Mouse (Mus musculus) T-helper 2 cell (primary cell): ENCODE results near the gene Klhl30.

Experiments
- in situ Hi-C: fragments of 300-600 bp; cut with MboI, MseI; formaldehyde crosslinking; loops from one replicate; pipeline ENCODE4 v1.15.1; 2025; ENCODE audit warnings: high pct_unique_total_duplicates

The Klhl30 gene

DNA sequence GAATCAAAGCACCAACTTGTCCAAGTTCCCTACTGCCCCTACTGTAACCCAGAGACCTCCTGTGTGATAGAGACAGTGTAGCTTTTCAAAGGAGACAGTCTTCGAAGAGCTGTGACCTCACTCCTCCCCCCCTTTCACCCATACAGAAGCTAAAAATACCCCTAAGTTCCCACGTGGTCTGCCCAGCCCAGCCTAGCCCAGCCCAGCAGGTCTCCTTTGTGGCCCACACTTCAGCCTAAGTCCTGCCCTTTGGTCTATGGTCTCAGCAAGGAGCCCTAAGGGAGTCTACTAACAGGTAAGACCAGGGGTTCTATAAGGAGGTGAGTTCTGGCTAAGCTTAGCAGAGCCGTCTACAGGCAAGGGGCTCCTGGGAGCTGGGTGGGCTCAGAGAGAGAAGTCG, at the start of gene Klhl30:
Gene Klhl30 (plus strand): TSS at position 176 of the 400 bp plus-strand sequence.
- in situ Hi-C loops = no loop called here

- in situ Hi-C loops = no loop called here
These were observed 49.5 kb upstream of the Klhl30 start for GRCm38 (mm10) chr1:91301206-91301920.

GRCm38 (mm10) chr1:91302021-91302420, 48.8 kb upstream of the Klhl30 start:
- in situ Hi-C loops = no loop called here

- in situ Hi-C loops = no loop called here
These were observed 46.2 kb upstream of the Klhl30 start for GRCm38 (mm10) chr1:91304621-91305020.

DNA sequence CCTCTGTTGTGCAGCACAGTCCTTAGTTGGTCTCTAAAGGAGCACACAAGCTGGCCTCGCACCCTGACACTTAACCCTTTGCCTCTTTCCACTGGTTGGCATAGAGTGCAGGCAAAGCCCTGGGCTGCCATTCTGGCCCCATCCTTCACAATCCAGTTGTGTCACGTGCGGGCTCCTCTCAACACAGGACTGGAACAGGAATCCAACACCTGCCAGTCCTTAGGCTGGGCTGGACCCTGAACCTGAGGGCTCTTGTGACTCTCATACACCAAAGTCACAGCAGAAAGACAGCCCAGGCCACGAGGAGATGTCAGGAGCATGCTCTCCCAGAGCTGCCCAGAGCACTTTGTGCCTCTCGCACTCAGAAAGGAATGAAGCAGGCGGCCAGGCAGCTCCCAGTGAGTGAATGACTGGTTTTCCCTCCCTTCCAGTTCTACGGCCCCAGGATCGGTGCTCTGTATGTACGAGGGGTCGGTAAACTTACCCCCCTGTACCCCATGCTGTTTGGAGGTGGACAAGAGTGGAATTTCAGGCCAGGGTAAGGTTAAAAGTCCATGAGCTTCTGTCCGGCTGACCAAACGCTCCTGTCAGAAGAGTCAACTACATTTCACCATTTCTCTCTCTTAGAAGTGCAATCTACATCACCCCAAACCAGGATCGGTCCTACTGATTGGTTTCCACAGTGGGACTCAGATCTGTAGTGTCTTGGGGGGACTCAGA, 41.3 kb upstream of the Klhl30 start:
- in situ Hi-C loops = no loop called here

GRCm38 (mm10) chr1:91312273-91312672, 38.5 kb upstream of the Klhl30 start:
- in situ Hi-C loops = no loop called here

DNA sequence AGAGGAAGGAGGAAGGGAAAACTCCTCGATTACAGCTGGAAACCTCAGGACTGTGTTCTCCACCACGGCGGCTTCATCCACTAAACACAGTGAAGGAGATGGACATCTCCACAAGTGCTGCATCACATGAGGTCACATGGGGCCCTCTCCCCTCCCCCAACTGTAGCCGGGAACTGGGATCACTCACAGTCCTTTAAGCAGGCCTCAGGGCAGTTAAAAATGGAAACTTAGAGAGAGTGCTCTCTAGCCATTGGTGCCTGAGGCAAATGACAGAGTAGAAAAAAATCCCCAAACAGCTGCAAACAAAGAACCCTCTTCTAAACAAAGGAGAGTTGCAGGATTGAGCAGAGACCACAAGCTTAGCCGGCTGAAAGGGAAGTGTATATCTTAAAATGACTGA, 37.6 kb upstream of the Klhl30 start:
- in situ Hi-C loops = no loop called here

GRCm38 (mm10) chr1:91317656-91318055, 33.2 kb upstream of the Klhl30 start:
- in situ Hi-C loops = no loop called here

- in situ Hi-C loops = loop anchor here (10.0 kb wide), 1 partner anchor 357 kb away; the partner anchor contains the start of gene Rab17
These were observed 28.9 kb upstream of the Klhl30 start, which contains the start of gene Espnl for GRCm38 (mm10) chr1:91321760-91322438. Espnl (plus strand) TSS chr1:91322075.

GRCm38 (mm10) chr1:91324646-91325045, 26.2 kb upstream of the Klhl30 start:
- in situ Hi-C loops = loop anchor here (10.0 kb wide), 1 partner anchor 360 kb away; the partner anchor contains the start of gene Rab17

- in situ Hi-C loops = loop anchor here (10.0 kb wide), 1 partner anchor 361 kb away; the partner anchor contains the start of gene Rab17
These were observed 25.3 kb upstream of the Klhl30 start for GRCm38 (mm10) chr1:91325488-91326042.

- in situ Hi-C loops = no loop called here
These were observed 18.7 kb upstream of the Klhl30 start for GRCm38 (mm10) chr1:91332102-91332501.

DNA sequence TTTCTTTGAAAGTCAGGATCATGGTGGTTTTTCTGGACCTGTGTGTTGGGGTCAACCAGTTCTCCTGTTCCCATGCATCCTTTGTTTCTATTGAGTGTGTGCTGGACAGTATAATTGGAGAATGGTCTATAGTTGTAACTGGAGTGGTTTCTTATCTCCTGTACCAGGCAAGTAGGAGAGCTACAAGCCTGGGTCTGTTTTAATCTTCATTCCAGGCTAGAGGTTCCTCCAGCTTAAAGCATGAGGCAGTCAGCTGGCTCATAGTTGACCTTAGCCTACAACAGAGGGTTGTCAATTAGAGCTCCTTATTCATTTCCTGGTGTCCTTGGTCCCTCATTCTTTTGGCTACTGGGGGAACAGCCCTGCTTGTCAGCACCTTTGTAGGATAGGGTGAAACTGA, 17.2 kb upstream of the Klhl30 start:
- in situ Hi-C loops = no loop called here

DNA sequence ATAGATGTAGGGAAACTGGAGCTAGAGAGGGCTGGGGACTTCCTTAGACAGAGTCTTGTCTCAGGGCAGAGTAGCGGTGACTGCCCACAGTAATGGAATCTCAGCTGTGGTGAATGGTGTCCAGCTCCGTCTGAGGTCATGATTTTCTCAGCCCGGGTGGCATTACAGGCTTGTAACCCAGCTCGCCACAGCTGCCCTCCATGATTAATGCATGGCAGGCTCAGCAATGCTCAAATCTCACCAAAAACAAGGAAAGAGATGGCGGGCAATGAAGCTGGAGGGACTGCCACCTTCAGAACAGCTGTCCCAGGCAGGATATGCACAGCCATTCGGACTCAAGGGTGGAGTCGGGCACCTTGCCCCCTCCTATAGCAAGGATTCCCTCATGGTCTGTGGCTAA, 13.5 kb upstream of the Klhl30 start:
- in situ Hi-C loops = no loop called here

DNA sequence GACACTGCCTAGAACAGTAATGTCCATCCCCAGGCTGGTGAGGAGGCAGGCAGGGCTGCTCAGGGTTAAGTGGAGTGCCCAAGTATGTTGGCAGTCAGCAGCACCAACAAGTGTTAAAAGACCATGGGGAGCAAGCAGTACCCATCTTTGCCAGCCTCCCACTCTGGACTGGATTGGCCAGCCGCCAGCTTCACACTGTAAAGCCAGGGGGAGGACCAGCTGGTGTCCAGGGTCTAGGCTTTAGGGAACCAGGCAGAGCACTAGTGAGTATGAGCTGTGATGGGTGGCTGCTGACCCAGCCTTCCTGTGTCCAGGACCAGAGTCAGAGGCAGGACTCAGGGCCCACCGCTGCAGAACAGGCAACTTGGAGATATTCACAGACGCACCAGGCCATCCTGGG, 6.8 kb upstream of the Klhl30 start:
- in situ Hi-C loops = no loop called here

- in situ Hi-C loops = no loop called here
These were observed 5.7 kb upstream of the Klhl30 start for GRCm38 (mm10) chr1:91344921-91345685.

DNA sequence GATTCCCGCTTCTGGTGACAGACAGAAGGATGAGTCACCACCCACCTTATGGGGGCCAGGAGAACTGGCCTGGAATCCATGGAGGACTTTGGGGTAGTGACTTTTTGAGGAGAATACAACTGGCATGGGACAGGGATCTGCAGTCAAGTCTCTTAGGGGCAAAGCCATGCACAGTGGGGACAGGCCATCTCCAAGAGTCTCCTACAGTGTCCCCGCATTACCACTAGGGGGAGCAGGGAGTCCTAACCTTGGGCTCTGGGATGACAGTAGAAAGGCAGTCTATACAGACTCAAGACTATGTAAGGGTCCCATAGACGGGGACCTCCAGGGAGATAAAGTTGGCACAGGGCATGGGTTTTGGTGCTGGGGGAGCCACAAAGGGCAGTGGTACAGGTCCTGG, 3.9 kb upstream of the Klhl30 start:
- in situ Hi-C loops = no loop called here

- in situ Hi-C loops = no loop called here
These were observed 433 bp downstream of the Klhl30 start for GRCm38 (mm10) chr1:91351249-91351648.

DNA sequence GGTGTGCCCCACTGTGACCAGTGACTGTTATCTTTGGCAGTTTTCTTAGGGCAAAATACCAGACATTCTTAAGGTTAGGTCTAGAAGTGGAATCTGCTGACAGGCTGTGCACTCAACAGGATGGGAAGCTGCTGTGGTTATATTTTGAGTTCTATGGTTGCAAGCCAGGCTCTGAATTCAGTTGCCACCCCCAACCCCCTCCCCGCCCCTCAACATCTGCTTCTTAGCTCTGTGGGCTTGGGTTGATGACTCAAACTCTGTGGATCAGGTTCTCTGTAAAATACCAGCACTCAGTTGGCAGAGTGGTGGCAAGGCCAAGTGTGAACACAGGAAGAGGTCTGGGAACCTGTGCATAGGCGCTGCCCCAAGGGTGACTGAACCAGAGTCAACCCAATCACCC, 1.5 kb downstream of the Klhl30 start:
- in situ Hi-C loops = no loop called here

GRCm38 (mm10) chr1:91356105-91356504, 5.3 kb downstream of the Klhl30 start:
- in situ Hi-C loops = no loop called here

DNA sequence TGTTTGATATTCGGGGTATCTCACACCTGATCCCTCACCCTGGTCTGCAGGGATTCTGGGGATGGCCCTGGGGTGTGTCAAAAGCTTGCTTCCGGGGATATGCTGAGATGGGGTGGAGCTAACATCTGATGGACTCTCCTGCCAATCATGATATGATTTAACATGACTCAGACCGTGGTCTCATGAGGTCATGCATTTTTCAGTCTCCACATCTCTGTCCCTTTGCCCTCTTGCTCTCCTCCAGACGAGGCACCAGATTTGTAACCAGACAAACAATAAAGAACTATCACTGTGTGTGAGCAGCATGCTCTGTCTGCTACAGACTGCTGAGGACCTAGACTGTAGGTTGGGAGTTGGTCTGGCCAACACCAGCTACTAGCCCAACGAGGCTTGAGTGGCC, 11.3 kb downstream of the Klhl30 start:
- in situ Hi-C loops = no loop called here
